Mouse (Mus musculus) ES-Bruce4 (cell line): ENCODE data around the gene B9d2.

Source experiments
- CTCF ChIP-seq: IDR thresholded peaks from one replicate; pipeline ENCODE4 v1.8.1; 2011; ENCODE audit warnings: low read depth, low read length
- POLR2A ChIP-seq: IDR thresholded peaks from one replicate; pipeline ENCODE4 v1.8.1; 2011; ENCODE audit warnings: low read length; ENCODE audit not compliant: insufficient read depth

- peak; percentile 58 for TF ChIP-seq CTCF
- TF ChIP-seq POLR2A: no peak
Observed at GRCm38 (mm10) chr7:25679971-25680370, 609 bp upstream of the B9d2 start.
